Mouse (Mus musculus) embryonic fibroblast, embryonic 13.5 days (primary cell): Measurements from ENCODE around the gene B4galt4.

Source experiments
- CTCF ChIP-seq: IDR thresholded peaks from 2 replicates; pipeline ENCODE4 v1.5.1; 2011; ENCODE audit warnings: mild to moderate bottlenecking, control low read depth, low read length, moderate library complexity, borderline replicate concordance; ENCODE audit not compliant: insufficient read depth
- POLR2A ChIP-seq: IDR thresholded peaks from 2 replicates; pipeline ENCODE4 v1.6.1; 2011; ENCODE audit warnings: low read depth, mild to moderate bottlenecking, control low read depth, low read length, moderate library complexity

DNA sequence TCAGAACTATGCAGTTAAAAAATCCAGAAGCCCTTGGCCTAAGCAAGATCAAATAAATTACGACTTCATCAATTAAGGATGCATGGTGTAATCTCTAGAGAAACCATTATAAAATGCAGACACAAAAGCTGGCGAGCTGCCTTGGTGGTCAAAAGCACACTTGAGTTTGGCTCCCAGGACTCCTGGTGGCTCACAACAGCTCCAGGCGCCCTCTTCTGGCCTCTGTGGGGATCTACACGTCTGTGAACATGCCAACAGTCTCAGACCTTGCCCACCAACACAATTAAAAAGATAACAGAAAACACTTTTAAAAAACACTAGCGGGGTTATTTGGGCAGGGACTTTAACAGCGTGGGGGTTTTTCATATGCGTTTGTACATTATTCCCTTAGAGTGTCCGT is 70.5 kb downstream of the B4galt4 start:
- TF ChIP-seq CTCF (peak; percentile 57), POLR2A (no peak)
